Mouse (Mus musculus) forebrain, embryonic 16.5 days (tissue): ENCODE measurements around the gene Fkbp6. TPM values are rescaled to one million over a fixed set of nuclear protein-coding genes. Genes with fewer than 3 reads are reported as not detected.

ENCODE experiments used
- ATAC-seq: fragments of 200-750 bp; cut with Nextera tagmentation; 2 replicates; pipeline ENCODE4 v1.8.0; 2017; ENCODE audit warnings: mild to moderate bottlenecking, moderate library complexity
- H3K27ac ChIP-seq: fragments of 300-500 bp; sonication (generic); 2 replicates; pipeline ENCODE4 v1.5.1; 2014; ENCODE audit warnings: low read length, control low read depth
- H3K27me3 ChIP-seq: fragments of 300-500 bp; sonication (generic); replicated peaks from 2 replicates; pipeline ENCODE4 v1.6.1; 2014; ENCODE audit warnings: low read length; ENCODE audit not compliant: control insufficient read depth, insufficient read depth
- H3K36me3 ChIP-seq: fragments of 300-500 bp; sonication (generic); 2 replicates; pipeline ENCODE4 v1.6.1; 2014; ENCODE audit not compliant: control insufficient read depth, insufficient read depth
- H3K4me1 ChIP-seq: fragments of 300-500 bp; sonication (generic); replicated peaks from 2 replicates; pipeline ENCODE4 v1.6.1; 2014; ENCODE audit warnings: low read length; ENCODE audit not compliant: control insufficient read depth, insufficient read depth
- H3K4me2 ChIP-seq: fragments of 300-500 bp; sonication (generic); 2 replicates; pipeline ENCODE4 v1.6.1; 2014; ENCODE audit warnings: mild to moderate bottlenecking, low read length, control low read depth
- H3K4me3 ChIP-seq: fragments of 300-500 bp; sonication (generic); replicated peaks from 2 replicates; pipeline ENCODE4 v1.5.1; 2014; ENCODE audit warnings: mild to moderate bottlenecking, low read length, control low read depth
- H3K9ac ChIP-seq: fragments of 300-500 bp; sonication (generic); replicated peaks from 2 replicates; pipeline ENCODE4 v1.6.1; 2014; ENCODE audit warnings: low read depth, low read length, control low read depth
- H3K9me3 ChIP-seq: fragments of 300-500 bp; sonication (generic); 2 replicates; pipeline ENCODE4 v1.6.1; 2016; ENCODE audit warnings: low read length; ENCODE audit not compliant: control insufficient read depth
- WGBS: fragments of 180-500 bp; shearing (Covaris S2); extraction: QIAGEN DNeasy Blood & Tissue Kit; methylation state at CpG from one replicate; pipeline ENCODE4 v1.1.7; 2014; 5-methylcytosine and 5-hydroxymethylcytosine counted together
- polyA plus RNA-seq: library from polyadenylated mRNA; unstranded; fragments of >200 nt; fragmentation: Nextera tagmentation; extraction: Ambion mirVana; gene quantifications from 2 replicates; pipeline ENCODE4 v1.2.1, GENCODE M21; 2015

The Fkbp6 gene
- polyA plus RNA-seq: not detected in 2 replicates

DNA sequence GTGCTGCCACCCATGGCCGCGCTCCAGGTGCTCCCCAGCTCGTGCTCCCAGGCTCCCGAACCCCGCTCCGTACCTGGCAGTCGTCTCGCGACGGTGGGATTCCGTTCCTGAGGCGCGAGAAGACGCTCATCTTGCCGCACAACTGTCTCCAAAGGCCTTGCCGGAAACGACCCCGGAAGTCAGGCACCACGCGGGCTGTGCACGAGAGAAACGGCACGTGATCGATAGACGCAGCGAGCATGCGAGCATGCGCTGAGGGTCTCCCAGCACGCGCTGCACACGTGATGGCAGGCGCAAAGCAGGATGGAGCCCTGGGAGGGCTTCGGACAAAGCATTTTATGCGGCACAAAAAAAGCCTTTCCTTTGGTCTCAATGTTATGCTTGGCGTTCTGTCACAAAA is at the start of gene Fkbp6:
TSS of gene Fkbp6 (minus strand) at position 183 of the 400 bp plus-strand sequence.
- no peaks in the 10 kb centered on the region for H3K4me1 ChIP-seq
- no peaks in the 10 kb centered on the region for H3K36me3 ChIP-seq
- no peak within 1 kb of the TSS for H3K4me2 ChIP-seq
- H3K9me3 ChIP-seq: peaks cover 2% of the 10 kb centered on the region; the same call in 1 of the 2 replicates
- H3K27ac ChIP-seq: no peak within 1 kb of the TSS
- 91% methylated on average over 35 of the region's 35 CpGs for WGBS
- H3K27me3 ChIP-seq: 0 out of 2 replicates have a peak, but pooled peaks cover 2% of the 10 kb centered on the region
- H3K4me3 ChIP-seq: no peak within 1 kb of the TSS
- no peak within 1 kb of the TSS for H3K9ac ChIP-seq
- ATAC-seq: no peak

GRCm38 (mm10) chr5:135399382-135399781 is 49.5 kb upstream of the Fkbp6 start:
- Histone ChIP-seq H3K27me3 (no peaks in the 10 kb centered on the region; the same call in 1 of the 2 replicates), H3K9ac (no peak overlapping the region), H3K4me1 (peaks cover 5% of the 10 kb centered on the region), H3K36me3 (no peaks in the 10 kb centered on the region), H3K9me3 (no peaks in the 10 kb centered on the region), H3K4me3 (no peak overlapping the region), H3K4me2 (no peak overlapping the region), H3K27ac (no peak overlapping the region)
- 77% methylated on average over 6 of the region's 6 CpGs for WGBS
- ATAC-seq: no peak

DNA sequence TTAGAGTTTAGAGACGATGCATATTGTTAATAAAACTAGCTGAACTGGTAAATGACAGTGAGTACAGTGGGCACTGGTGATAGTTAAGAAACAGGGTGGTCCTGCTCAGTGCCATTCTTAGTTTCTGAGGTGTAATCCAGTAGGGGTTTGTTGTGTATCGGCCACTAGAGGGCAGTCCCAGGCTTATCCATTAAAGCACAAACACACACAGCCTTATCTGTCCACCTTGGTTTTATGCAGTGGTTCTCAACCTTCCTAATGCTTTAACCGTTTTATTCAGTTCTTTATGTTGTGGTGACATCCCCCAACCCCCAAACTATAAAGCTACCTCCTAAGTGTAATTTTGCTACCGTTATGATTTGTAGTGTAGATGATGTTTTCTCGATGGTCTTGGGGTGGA is 46.0 kb upstream of the Fkbp6 start:
- H3K4me3 ChIP-seq: no peak overlapping the region
- 54% methylated on average over 5 of the region's 5 CpGs for WGBS
- no peak overlapping the region for H3K27ac ChIP-seq
- no peak for ATAC-seq
- no peak overlapping the region for H3K4me2 ChIP-seq
- peaks cover 15% of the 10 kb centered on the region for H3K4me1 ChIP-seq
- H3K9me3 ChIP-seq: no peaks in the 10 kb centered on the region
- no peaks in the 10 kb centered on the region; the same call in 1 of the 2 replicates for H3K27me3 ChIP-seq
- H3K9ac ChIP-seq: no peak overlapping the region
- peaks cover 10% of the 10 kb centered on the region for H3K36me3 ChIP-seq

GRCm38 (mm10) chr5:135394004-135394823 is 44.4 kb upstream of the Fkbp6 start, which contains the start of gene Pom121:
Gene Pom121 (minus strand): TSS chr5:135394546.
- under 1% methylated on average over 102 of the region's 110 CpGs for WGBS
- H3K27me3 ChIP-seq: no peaks in the 10 kb centered on the region; the same call in 1 of the 2 replicates
- H3K4me1 ChIP-seq: peaks cover 15% of the 10 kb centered on the region
- peak within 1 kb of the TSS; percentile 95 for H3K9ac ChIP-seq
- H3K4me2 ChIP-seq: peak within 1 kb of the TSS; percentile 91
- ATAC-seq: peak; percentile 93
- peak within 1 kb of the TSS; percentile 94 for H3K4me3 ChIP-seq
- H3K9me3 ChIP-seq: no peaks in the 10 kb centered on the region
- H3K36me3 ChIP-seq: peaks cover 17% of the 10 kb centered on the region
- peak within 1 kb of the TSS; percentile 75 for H3K27ac ChIP-seq

- 86% methylated on average over 10 of the region's 10 CpGs for WGBS
- Histone ChIP-seq H3K36me3 (peaks cover 49% of the 10 kb centered on the region), H3K4me2 (no peak overlapping the region), H3K27ac (no peak overlapping the region), H3K9me3 (no peaks in the 10 kb centered on the region), H3K4me1 (no peaks in the 10 kb centered on the region), H3K4me3 (no peak overlapping the region), H3K9ac (no peak overlapping the region), H3K27me3 (no peaks in the 10 kb centered on the region)
- ATAC-seq: no peak
Measured at GRCm38 (mm10) chr5:135383771-135384170, 33.9 kb upstream of the Fkbp6 start.

DNA sequence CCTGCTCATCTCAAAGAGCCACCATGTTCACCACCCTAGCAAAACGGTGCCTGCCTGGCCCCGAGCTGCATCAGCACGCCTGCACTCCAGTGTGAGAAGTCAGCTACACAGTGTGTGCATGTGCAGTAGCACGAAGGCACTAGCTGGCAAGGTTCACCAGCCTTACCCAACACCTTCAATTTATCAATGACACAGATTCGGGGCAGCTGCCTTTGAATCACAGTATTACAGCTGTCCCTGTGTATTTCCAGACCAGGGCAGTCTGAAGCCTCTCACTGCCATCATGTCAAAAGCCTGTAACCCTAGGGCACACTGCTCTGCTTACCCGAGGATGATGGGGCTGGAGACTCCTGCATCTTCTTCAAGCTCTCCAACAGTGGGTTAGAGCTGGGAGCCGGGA is 32.9 kb upstream of the Fkbp6 start:
- Histone ChIP-seq H3K4me2 (no peak overlapping the region), H3K9ac (no peak overlapping the region), H3K9me3 (no peaks in the 10 kb centered on the region), H3K36me3 (peaks cover 55% of the 10 kb centered on the region), H3K4me3 (no peak overlapping the region), H3K4me1 (no peaks in the 10 kb centered on the region), H3K27me3 (no peaks in the 10 kb centered on the region), H3K27ac (no peak overlapping the region)
- ATAC-seq: no peak
- WGBS: 91% methylated on average over 7 of the region's 7 CpGs

GRCm38 (mm10) chr5:135381356-135381925 is 31.6 kb upstream of the Fkbp6 start:
- Histone ChIP-seq H3K9me3 (no peaks in the 10 kb centered on the region), H3K9ac (no peak overlapping the region), H3K4me3 (no peak overlapping the region), H3K4me2 (no peak overlapping the region), H3K4me1 (no peaks in the 10 kb centered on the region), H3K36me3 (peaks cover 49% of the 10 kb centered on the region), H3K27me3 (no peaks in the 10 kb centered on the region), H3K27ac (no peak overlapping the region)
- WGBS: 93% methylated on average over 10 of the region's 10 CpGs
- no peak for ATAC-seq

DNA sequence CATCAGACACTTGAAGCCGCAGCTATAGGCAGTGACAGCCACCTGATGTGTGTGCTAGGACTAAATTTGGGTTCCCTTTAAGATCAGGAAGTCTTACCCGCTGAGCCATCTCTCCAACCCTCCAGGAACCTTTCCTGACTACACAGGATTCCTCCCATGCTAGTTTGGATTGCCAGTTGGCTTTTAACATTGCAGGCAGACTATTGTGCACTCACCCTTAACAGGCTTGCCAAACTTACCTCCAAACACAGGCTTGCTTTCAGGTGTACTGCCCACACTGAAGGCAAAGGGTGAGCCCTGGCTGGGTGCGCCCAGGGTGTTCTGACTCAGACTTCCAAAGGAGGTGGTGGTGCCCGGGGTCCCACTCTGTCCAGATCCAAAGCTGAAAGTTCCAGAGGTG is 30.8 kb upstream of the Fkbp6 start:
- peaks cover 46% of the 10 kb centered on the region for H3K36me3 ChIP-seq
- no peaks in the 10 kb centered on the region for H3K4me1 ChIP-seq
- ATAC-seq: no peak
- H3K27me3 ChIP-seq: no peaks in the 10 kb centered on the region
- no peak overlapping the region for H3K4me2 ChIP-seq
- no peaks in the 10 kb centered on the region for H3K9me3 ChIP-seq
- WGBS: 93% methylated on average over 4 of the region's 4 CpGs
- no peak overlapping the region for H3K27ac ChIP-seq
- no peak overlapping the region for H3K9ac ChIP-seq
- H3K4me3 ChIP-seq: no peak overlapping the region

DNA sequence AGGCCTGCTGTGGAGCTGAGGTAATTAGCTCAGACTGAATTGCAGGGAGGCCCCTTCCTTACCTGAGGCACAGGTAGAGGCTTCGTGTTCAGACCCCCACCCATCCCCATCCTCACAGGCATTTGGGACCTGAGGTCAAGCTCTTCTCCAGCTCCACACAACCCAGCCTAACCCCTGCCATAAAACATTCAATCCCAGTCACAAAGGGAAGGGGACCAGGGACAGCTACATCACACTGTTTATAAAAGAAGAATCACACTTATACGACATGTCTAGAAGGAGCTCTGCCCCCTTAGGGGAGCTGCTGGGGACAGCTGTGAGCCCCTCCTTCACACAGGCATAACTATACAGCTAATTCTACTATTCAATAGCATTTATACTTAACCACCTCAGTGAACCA is 26.5 kb upstream of the Fkbp6 start:
- no peak overlapping the region for H3K4me2 ChIP-seq
- no peaks in the 10 kb centered on the region for H3K9me3 ChIP-seq
- no peak overlapping the region for H3K9ac ChIP-seq
- no peak overlapping the region for H3K27ac ChIP-seq
- H3K4me3 ChIP-seq: no peak overlapping the region
- H3K36me3 ChIP-seq: peaks cover 47% of the 10 kb centered on the region
- no peak for ATAC-seq
- no peaks in the 10 kb centered on the region for H3K27me3 ChIP-seq
- 78% methylated on average over 2 of the region's 2 CpGs for WGBS
- no peaks in the 10 kb centered on the region for H3K4me1 ChIP-seq
